Mouse (Mus musculus) embryonic facial prominence, embryonic 12.5 days (tissue): ENCODE measurements around the gene Fam184b. TPM values are rescaled to one million over a fixed set of nuclear protein-coding genes. Genes with fewer than 3 reads are reported as not detected.
A peak's percentile ranks its signal among the peaks of the same experiment; 100 is the strongest.

Experiments used
- ATAC-seq: fragments of 200-750 bp; cut with Nextera tagmentation; 2 replicates; pipeline ENCODE4 v1.8.0; 2017; ENCODE audit not compliant: insufficient number of reproducible peaks, insufficient read depth, low FRiP score, low TSS enrichment
- H3K27ac ChIP-seq: fragments of 300-500 bp; sonication (generic); 2 replicates; pipeline ENCODE4 v1.5.1; 2016; ENCODE audit warnings: mild to moderate bottlenecking
- H3K27me3 ChIP-seq: fragments of 300-500 bp; sonication (generic); 2 replicates; pipeline ENCODE4 v1.6.1; 2016; ENCODE audit warnings: mild to moderate bottlenecking, moderate library complexity
- H3K36me3 ChIP-seq: fragments of 300-500 bp; sonication (generic); 2 replicates; pipeline ENCODE4 v1.6.1; 2016; ENCODE audit warnings: mild to moderate bottlenecking
- H3K4me1 ChIP-seq: fragments of 300-500 bp; sonication (generic); 2 replicates; pipeline ENCODE4 v1.6.1; 2016
- H3K4me2 ChIP-seq: fragments of 300-500 bp; sonication (generic); replicated peaks from 2 replicates; pipeline ENCODE4 v1.6.1; 2016; ENCODE audit warnings: mild to moderate bottlenecking, moderate library complexity
- H3K4me3 ChIP-seq: fragments of 300-500 bp; sonication (generic); 2 replicates; pipeline ENCODE4 v1.5.1; 2016; ENCODE audit warnings: mild to moderate bottlenecking
- H3K9ac ChIP-seq: fragments of 300-500 bp; sonication (generic); 2 replicates; pipeline ENCODE4 v1.6.1; 2016; ENCODE audit warnings: mild to moderate bottlenecking, moderate library complexity
- H3K9me3 ChIP-seq: fragments of 300-500 bp; sonication (generic); 2 replicates; pipeline ENCODE4 v1.6.1; 2016; ENCODE audit warnings: mild to moderate bottlenecking, moderate library complexity
- WGBS: fragments of 180-500 bp; shearing (Covaris S2); methylation state at CpG from one replicate; pipeline ENCODE4 v1.1.7; 2016; 5-methylcytosine and 5-hydroxymethylcytosine counted together
- polyA plus RNA-seq: library from polyadenylated mRNA; unstranded; fragments of >200 nt; fragmentation: Nextera tagmentation; extraction: Ambion mirVana; gene quantifications from 2 replicates; pipeline ENCODE4 v1.2.1, GENCODE M21; 2016

The Fam184b gene
- 0.78 and 1.1 TPM in 2 replicates for polyA plus RNA-seq

DNA sequence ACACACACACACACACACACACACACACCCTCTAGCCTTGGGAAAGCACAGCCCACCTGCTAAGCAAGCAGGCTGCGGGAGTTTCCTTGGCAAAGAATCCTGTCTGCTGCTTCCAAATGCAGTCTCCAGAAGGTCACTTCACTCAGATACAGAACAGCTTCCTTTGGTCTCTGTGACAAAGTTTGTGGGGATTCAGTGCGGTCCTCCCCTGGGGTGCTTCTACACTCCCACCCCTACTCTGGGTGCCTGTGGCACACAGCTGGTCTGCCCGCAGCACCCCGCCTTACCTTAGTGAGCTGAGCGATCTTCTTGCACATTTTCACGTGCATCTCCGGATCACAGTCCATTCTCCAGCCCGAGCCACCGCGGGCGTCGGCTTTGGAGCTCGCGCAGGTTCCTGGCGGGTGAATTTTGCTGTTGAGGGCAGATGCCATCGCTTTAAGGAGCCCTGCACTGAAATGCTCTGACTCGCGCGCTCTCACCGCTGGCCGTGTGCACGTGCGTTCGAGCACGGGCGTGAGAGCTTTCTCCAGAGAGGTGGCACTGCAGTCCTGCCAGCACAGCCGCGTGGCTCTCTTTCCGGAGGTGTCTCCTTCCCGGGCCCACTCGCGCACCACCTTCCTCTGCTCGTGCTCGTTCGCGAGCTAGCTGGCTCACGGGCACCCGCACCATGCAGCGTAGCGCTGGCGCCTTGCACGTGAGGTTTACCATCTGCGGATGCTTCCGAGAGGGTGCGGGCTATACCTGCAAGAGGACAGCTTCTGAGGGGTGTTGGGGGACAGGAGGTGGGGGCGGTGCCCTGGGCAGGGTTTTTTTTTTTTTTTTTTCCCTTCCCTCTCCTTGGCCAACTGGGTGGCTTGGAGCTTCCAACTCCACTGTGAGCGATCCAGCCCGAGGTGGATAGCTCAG, at the start of gene Fam184b:
Gene Fam184b, minus strand, starts transcription at position 809 of the 909 bp plus-strand sequence.
- Histone ChIP-seq H3K27me3 (peaks cover 5% of the 10 kb centered on the region; the same call in 1 of the 2 replicates), H3K9me3 (no peaks in the 10 kb centered on the region), H3K9ac (peak within 1 kb of the TSS; percentile 47), H3K4me3 (peak within 1 kb of the TSS; percentile 58), H3K4me1 (no peaks in the 10 kb centered on the region), H3K36me3 (no peaks in the 10 kb centered on the region), H3K27ac (no peak within 1 kb of the TSS), H3K4me2 (peak within 1 kb of the TSS; percentile 96)
- WGBS: 1% methylated on average over 48 of the region's 48 CpGs
- peak; percentile 75 for ATAC-seq

DNA sequence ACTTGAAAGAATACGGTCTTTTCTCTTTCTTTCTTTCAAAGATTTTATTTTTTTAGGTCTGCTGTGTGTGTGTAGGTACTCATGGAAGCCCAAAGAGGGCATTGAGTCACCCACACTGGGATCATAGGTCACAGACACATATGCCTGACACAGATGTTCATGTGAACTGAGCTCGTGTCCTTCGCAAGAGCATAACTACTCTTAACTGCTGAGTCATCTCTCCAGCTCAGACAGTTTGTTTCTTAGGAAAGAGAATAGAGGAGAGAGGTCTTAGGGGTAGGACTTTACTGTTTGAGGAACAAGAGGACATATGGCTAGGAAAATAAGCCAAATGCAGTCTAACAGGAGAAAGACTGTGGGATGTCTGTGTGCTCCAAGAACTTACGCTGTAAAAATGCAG, 49.7 kb upstream of the Fam184b start:
- H3K27me3 ChIP-seq: no peaks in the 10 kb centered on the region
- no peaks in the 10 kb centered on the region for H3K9me3 ChIP-seq
- H3K4me3 ChIP-seq: no peak overlapping the region
- no peak overlapping the region for H3K4me2 ChIP-seq
- 88% methylated on average over 4 of the region's 4 CpGs for WGBS
- no peak overlapping the region for H3K9ac ChIP-seq
- H3K4me1 ChIP-seq: no peaks in the 10 kb centered on the region
- H3K27ac ChIP-seq: no peak overlapping the region
- no peak for ATAC-seq
- peaks cover 8% of the 10 kb centered on the region for H3K36me3 ChIP-seq

DNA sequence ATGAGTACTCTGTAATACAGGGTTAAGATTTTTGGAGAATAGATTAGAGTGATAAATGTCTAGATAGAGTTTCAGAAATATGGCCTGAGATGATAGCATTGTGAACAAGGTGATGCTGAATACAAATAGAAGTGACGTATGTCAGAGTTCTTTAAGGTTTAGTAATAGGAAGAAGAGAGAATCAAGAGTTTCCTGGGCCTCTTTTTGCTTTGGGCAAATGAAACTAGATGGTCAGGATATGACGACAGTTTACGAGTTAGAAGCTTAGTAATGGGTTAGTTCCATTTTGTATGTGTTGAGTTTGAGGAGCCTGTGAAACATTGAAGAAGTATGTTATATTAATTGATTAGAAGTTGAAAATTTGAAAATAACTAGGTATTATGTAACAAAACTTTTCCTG, 46.8 kb upstream of the Fam184b start:
- Histone ChIP-seq H3K4me3 (no peak overlapping the region), H3K9ac (no peak overlapping the region), H3K27ac (no peak overlapping the region), H3K4me2 (no peak overlapping the region), H3K27me3 (no peaks in the 10 kb centered on the region), H3K4me1 (no peaks in the 10 kb centered on the region), H3K9me3 (no peaks in the 10 kb centered on the region), H3K36me3 (peaks cover 14% of the 10 kb centered on the region)
- no peak for ATAC-seq
- 94% methylated on average over 3 of the region's 3 CpGs for WGBS

DNA sequence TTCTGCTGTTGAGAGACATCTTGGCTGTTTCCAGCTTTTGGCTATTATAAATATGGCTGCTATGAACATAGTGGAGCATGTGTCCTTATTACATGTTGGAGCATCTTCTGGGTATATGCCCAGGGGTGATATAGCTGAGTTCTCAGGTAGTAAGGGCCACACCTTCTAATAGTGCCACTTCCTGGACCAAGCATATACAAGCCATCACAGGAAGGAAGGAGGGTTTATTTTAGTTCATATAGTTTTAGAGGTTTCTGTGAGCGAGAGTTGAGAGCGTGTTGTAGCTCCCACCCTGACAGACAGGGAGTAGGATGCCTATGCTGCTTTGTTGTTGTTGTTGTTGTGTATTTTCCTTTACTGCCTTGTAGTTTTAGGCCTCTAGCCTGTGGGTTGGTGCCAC, 45.8 kb upstream of the Fam184b start:
- no peak for ATAC-seq
- no peaks in the 10 kb centered on the region for H3K4me1 ChIP-seq
- H3K27me3 ChIP-seq: no peaks in the 10 kb centered on the region
- H3K9ac ChIP-seq: no peak overlapping the region
- H3K27ac ChIP-seq: no peak overlapping the region
- H3K4me2 ChIP-seq: no peak overlapping the region
- H3K36me3 ChIP-seq: peaks cover 20% of the 10 kb centered on the region
- WGBS: 91% methylated on average over 2 of the region's 2 CpGs
- H3K9me3 ChIP-seq: no peaks in the 10 kb centered on the region
- H3K4me3 ChIP-seq: no peak overlapping the region

DNA sequence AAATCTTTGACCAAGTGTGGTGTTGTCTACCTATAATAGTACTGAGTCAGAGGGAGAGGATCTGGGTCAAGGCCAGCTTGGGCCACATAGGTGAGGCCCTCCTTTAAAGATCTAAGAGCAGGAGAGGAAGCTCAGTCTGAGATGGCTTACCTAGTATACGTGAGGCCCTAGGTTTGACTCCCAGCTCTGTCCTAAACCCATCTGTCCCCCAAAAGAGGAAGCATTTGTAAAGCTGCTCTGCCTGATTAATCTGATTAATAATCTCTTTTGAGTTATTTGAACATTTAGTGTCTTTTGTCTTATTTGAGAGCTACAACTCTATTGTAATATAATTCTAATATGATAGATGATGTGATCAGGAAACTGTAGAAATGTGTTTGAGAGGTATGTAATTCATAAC, 44.0 kb upstream of the Fam184b start:
- no peak for ATAC-seq
- 93% methylated on average over 1 of the region's 1 CpGs for WGBS
- no peak overlapping the region for H3K4me3 ChIP-seq

DNA sequence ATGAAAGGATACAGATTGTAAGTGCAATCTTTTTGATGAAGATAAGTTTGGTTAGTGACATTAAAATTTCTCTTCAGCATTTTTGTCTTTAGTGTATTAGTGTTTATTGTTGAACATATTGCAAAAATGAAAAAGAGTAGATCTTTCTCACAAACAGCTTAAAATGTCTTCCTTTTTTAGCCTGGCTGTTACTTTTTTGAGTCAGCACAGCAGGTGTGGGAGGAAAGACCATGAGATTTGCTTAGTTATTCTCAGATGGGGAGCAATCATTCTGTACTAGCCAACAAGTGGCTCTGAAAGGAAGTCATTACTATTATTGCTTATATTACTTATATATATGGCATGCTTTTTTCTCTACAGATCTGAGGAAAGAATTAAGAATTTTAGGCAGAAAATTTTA, 40.5 kb upstream of the Fam184b start:
- H3K9me3 ChIP-seq: no peaks in the 10 kb centered on the region
- H3K27me3 ChIP-seq: no peaks in the 10 kb centered on the region
- H3K4me3 ChIP-seq: no peak overlapping the region
- no peak overlapping the region for H3K4me2 ChIP-seq
- peaks cover 36% of the 10 kb centered on the region for H3K36me3 ChIP-seq
- no peaks in the 10 kb centered on the region for H3K4me1 ChIP-seq
- no peak overlapping the region for H3K9ac ChIP-seq
- no peak overlapping the region for H3K27ac ChIP-seq
- ATAC-seq: no peak

More for the DNA sequence above, 44.0 kb upstream of the Fam184b start:
- Histone ChIP-seq H3K9ac (no peak overlapping the region), H3K4me2 (no peak overlapping the region), H3K9me3 (no peaks in the 10 kb centered on the region), H3K36me3 (peaks cover 20% of the 10 kb centered on the region), H3K27me3 (no peaks in the 10 kb centered on the region), H3K4me1 (no peaks in the 10 kb centered on the region), H3K27ac (no peak overlapping the region)

DNA sequence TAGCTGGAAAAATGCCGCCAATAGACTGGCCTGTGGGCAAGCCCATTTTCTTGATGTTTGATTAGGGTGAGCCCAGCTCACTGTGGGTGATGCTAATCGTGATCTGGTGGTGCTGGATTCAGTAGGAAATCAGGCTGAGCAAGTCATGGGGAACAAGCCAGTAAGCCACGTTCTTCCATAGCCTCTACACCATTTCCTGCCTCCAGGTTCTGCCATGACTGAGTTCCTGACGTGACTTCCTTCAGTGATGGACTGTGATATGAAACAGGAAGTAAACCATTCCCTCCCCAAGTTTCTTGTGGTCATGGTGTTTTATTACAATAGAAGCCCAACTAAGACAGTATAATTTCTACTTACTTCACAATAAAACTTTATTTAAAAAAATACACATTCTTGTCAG, 38.2 kb upstream of the Fam184b start:
- Histone ChIP-seq H3K27ac (no peak overlapping the region), H3K9ac (no peak overlapping the region), H3K4me2 (no peak overlapping the region), H3K27me3 (no peaks in the 10 kb centered on the region), H3K36me3 (peaks cover 26% of the 10 kb centered on the region), H3K4me1 (no peaks in the 10 kb centered on the region), H3K9me3 (no peaks in the 10 kb centered on the region), H3K4me3 (no peak overlapping the region)
- WGBS: 83% methylated on average over 4 of the region's 4 CpGs
- ATAC-seq: no peak

DNA sequence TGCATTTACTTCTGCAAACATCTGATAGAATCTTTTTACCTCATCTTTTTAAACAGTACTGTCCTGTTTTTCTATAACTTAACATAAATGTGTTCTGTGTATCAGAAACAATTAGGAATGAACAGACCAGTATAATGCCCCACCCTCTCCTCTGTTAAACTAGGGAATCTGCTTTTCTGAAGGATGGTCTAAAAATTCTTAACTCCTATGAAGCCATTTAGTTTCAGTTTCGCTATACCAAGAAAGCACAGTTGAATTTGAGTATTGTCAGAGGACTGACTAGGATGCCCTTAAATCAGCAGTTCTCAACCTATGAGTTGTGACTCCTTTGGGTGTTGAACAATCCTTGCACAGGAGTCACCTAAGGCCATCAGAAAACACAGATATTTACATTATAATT, 35.6 kb upstream of the Fam184b start:
- WGBS: 96% methylated on average over 1 of the region's 1 CpGs
- H3K27me3 ChIP-seq: no peaks in the 10 kb centered on the region
- no peak overlapping the region for H3K9ac ChIP-seq
- no peak overlapping the region for H3K27ac ChIP-seq
- no peak overlapping the region for H3K4me2 ChIP-seq
- peaks cover 3% of the 10 kb centered on the region; the same call in 1 of the 2 replicates for H3K4me1 ChIP-seq
- no peaks in the 10 kb centered on the region for H3K9me3 ChIP-seq
- H3K36me3 ChIP-seq: peaks cover 19% of the 10 kb centered on the region
- ATAC-seq: no peak
- H3K4me3 ChIP-seq: no peak overlapping the region

DNA sequence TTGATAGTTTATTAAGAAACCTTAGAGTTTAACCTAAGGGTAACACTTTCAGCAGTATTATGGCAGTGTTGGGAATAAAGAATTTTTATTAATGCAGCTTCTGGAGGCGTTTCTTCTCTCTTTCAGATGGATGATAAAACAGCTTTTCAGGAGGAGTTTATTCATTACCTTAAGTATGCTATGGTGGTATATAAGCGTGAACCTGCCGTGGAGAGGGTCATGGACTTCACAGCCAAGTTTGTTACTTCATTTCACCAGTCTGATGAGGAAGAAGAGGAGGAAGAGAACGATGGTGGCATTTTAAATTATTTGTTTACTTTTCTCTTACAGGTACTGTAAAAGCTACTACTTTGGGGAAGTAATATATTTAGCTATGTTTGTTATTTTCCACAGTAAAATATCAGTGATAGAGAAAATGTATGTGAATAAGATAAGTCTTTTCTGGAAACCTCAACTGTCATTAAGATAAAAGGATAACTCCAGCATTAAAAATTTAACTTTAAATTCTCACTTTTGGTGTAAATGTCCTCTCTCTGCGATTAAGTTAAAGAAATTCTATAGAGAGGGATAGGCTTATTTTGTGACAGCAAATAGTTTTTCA, 31.6 kb upstream of the Fam184b start:
- H3K4me3 ChIP-seq: peak overlapping the region; percentile 82
- H3K9me3 ChIP-seq: no peaks in the 10 kb centered on the region
- no peak overlapping the region for H3K27ac ChIP-seq
- peaks cover 7% of the 10 kb centered on the region; the same call in 1 of the 2 replicates for H3K36me3 ChIP-seq
- peak overlapping the region; percentile 78; the same call in 1 of the 2 replicates for H3K9ac ChIP-seq
- no peaks in the 10 kb centered on the region for H3K27me3 ChIP-seq
- H3K4me2 ChIP-seq: peak overlapping the region; percentile 77
- WGBS: 62% methylated on average over 5 of the region's 5 CpGs
- no peak for ATAC-seq
- peaks cover 6% of the 10 kb centered on the region for H3K4me1 ChIP-seq

DNA sequence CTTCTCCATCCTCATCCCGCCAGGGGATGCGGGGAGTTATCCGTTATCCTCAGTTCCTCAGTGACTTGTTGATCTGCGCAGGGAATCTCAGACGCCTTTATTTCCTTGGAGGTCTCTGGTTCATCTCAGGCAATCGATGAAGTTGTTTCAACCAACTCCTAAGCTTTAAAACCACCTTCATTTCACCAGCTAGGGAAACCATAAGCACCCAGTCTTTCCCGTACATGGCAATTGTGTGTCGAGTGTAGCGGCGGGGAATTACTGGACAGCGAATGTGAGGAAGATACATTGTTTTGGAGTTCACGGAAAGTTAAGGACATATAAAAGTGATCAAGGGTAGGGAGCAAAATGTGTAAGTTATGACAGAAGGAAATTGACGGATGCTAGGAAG, 30.9 kb upstream of the Fam184b start:
- Histone ChIP-seq H3K27me3 (no peaks in the 10 kb centered on the region), H3K27ac (peak overlapping the region; percentile 89), H3K4me1 (peaks cover 6% of the 10 kb centered on the region), H3K9me3 (no peaks in the 10 kb centered on the region), H3K36me3 (peaks cover 3% of the 10 kb centered on the region; the same call in 1 of the 2 replicates), H3K4me2 (peak overlapping the region; percentile 77), H3K9ac (peak overlapping the region; percentile 78), H3K4me3 (peak overlapping the region; percentile 82)
- under 1% methylated on average over 13 of the region's 13 CpGs for WGBS
- no peak for ATAC-seq

DNA sequence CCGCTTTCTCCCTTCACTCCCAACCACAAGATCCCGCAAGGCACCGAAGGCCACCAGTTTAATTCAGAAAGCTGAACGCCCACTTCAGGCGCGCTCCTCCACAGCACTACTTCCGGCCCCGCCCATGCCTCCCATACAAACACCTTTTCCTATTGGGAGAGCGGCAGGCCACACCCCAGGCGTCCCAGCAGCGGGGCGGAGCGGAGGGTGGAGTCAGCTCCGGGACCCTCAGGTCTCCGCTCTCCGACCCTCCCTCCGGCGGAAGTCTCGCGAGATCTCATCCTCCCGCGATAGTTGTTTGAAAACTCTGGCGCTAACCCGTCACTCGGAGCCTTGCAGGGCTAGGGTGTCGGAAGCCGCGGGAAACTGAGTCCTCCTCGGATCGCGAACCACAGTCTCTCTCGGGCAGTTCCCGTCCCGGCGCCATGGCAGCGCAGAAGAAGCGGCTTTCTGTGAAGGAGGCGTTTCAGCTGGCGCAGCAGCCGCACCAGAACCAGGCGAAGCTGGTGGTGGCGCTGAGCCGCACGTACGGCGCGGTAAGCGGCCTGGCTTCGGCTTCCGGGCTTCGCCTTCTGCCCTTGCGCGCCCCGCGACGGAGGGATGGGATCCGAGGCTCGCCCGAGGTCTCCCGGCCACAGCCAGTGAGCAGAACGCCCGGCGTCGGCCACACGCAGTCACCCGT, 30.3 kb upstream of the Fam184b start, which contains the start of gene Ncapg:
Gene Ncapg, plus strand, starts transcription at position 322 of the 682 bp plus-strand sequence.
- peak within 1 kb of the TSS; percentile 79 for H3K9ac ChIP-seq
- peak within 1 kb of the TSS; percentile 82 for H3K4me3 ChIP-seq
- peaks cover 6% of the 10 kb centered on the region for H3K4me1 ChIP-seq
- peak; percentile 100 for ATAC-seq
- peak within 1 kb of the TSS; percentile 89 for H3K27ac ChIP-seq
- no peaks in the 10 kb centered on the region for H3K9me3 ChIP-seq
- H3K36me3 ChIP-seq: no peaks in the 10 kb centered on the region
- H3K27me3 ChIP-seq: no peaks in the 10 kb centered on the region
- under 1% methylated on average over 66 of the region's 66 CpGs for WGBS
- peak within 1 kb of the TSS; percentile 77 for H3K4me2 ChIP-seq
